Mouse (Mus musculus): ENCODE results near the gene Btn2a2.

DNA sequence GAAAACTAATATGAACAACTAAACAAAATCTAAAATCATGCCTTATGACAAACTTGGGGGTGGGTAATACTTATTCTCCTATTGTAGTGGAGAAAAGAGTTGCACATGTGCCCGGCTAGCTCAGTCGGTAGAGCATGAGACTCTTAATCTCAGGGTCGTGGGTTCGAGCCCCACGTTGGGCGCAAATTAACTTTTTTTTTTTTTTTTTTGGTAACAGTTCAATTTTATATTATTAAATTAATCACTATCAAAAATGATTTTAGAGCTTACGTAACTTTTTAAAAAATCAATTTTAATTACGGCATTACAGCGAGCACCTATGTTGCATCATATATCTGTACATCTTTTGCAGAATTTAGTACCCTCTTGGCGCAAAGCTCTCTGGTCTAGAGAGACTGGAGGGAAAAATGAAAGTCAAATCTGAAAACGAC, 52.4 kb downstream of the Btn2a2 start:
- TF ChIP-seq TCF3 (IDR thresholded peaks at IDR 0.05; ENCODE audit: insufficient read length, low read depth) = no peak
- TF ChIP-seq POLR2A (IDR thresholded peaks at IDR 0.05; ENCODE audit: insufficient read length, low read depth) = no peak
- no peak for TF ChIP-seq MYOD1 (IDR thresholded peaks at IDR 0.05; ENCODE audit: control insufficient read depth in 1 of 3, insufficient read length in 2 of 3, low read depth in 2 of 3)
- no peak for TF ChIP-seq E2F4 (IDR thresholded peaks at IDR 0.05; ENCODE audit: insufficient read depth)
- TF ChIP-seq USF1 (IDR thresholded peaks at IDR 0.05; ENCODE audit: low read depth) = no peak
